ENCODE assay signal across 17 mouse cellular contexts in genomic region chr6:55880886-55881285, GRCm38 (mm10). TPM values are rescaled to one million over a fixed set of nuclear protein-coding genes. Genes with fewer than 3 reads are reported as not detected.
DNase-seq lines count a peak whose midpoint lies in the region; ATAC-seq and TF ChIP-seq lines count a peak whose summit lies in the region.
"Had no signal": no experiment of that assay in that cellular context is flagged by ENCODE, and none has a peak within 500 bp of the region (broad histone marks: within the 10 kb centered on the region; RNA-seq: fewer than 3 reads in every experiment).

No protein-coding gene starts in this region.

- 9% methylated on average over 3 of the region's 3 CpGs for WGBS in cerebellum, adult 2 months
- WGBS in liver, embryonic 11.5 days: 23% methylated on average over 3 of the region's 3 CpGs

- peaks cover 14% of the 10 kb centered on the region; the same call in 1 of the 2 replicates for H3K4me1 ChIP-seq in cerebellum, adult 2 months (ENCODE audit: control insufficient read depth, insufficient read depth, low read length)
- H3K4me1 ChIP-seq in liver, embryonic 11.5 days (replicated peaks; ENCODE audit: control insufficient read depth, insufficient read depth, low read length): no peaks in the 10 kb centered on the region
- H3K4me1 ChIP-seq: heart, embryonic 13.5 days had no signal

- H3K36me3 ChIP-seq in liver, embryonic 11.5 days (ENCODE audit: control insufficient read depth, insufficient read depth, low read length): no peaks in the 10 kb centered on the region
- H3K36me3 ChIP-seq: embryonic facial prominence, embryonic 12.5 days; heart, embryonic 13.5 days; midbrain, embryonic 12.5 days had no signal

- DNase-seq in cerebellum, adult 2 months: peak; percentile 6 to 8
- DNase-seq in cerebellum, postnatal 4 days (ENCODE audit: low spot score in 2 of 2): no peak
- no peak for DNase-seq in layer of hippocampus, adult 2 months (ENCODE audit: low spot score in 2 of 2)
- DNase-seq in layer of hippocampus, postnatal 25 days (ENCODE audit: extremely low spot score in 1 of 2, low spot score in 1 of 2): no peak
- DNase-seq in urinary bladder, postnatal 14 days (ENCODE audit: low spot score): peak; percentile 3
- DNase-seq in urinary bladder, adult 2 months (ENCODE audit: low spot score): no peak
- no peak for DNase-seq in liver, embryonic 11.5 days (ENCODE audit: low spot score)
- DNase-seq in adrenal gland, adult 18-20 months (ENCODE audit: low spot score in 2 of 2): no peak
- DNase-seq: thymus, postnatal 25 days had no signal

- no peak overlapping the region for H3K27ac ChIP-seq in cerebellum, adult 2 months (ENCODE audit: insufficient read depth, low read length)
- H3K27ac ChIP-seq in layer of hippocampus, adult 2 months: peak overlapping the region; percentile 71; the same call in 1 of the 2 replicates
- H3K27ac ChIP-seq in liver, embryonic 11.5 days (ENCODE audit: low read depth, low read length): no peak overlapping the region
- H3K27ac ChIP-seq: heart, embryonic 13.5 days; midbrain, embryonic 12.5 days had no signal

- TF ChIP-seq CTCF in cerebellum, adult 2 months (IDR thresholded peaks at IDR 0.05; ENCODE audit: borderline replicate concordance, insufficient read depth, low read depth, low read length): no peak
- TF ChIP-seq CTCF in layer of hippocampus, adult 2 months (conservative IDR thresholded peaks at IDR 0.05): no peak

- no peak for ATAC-seq in liver, embryonic 11.5 days (replicated peaks; ENCODE audit: low FRiP score)

- no peak for TF ChIP-seq POLR2A in cerebellum, adult 2 months (IDR thresholded peaks at IDR 0.05; ENCODE audit: borderline replicate concordance, insufficient read depth, low read length)

- H3K9me3 ChIP-seq in liver, embryonic 11.5 days (ENCODE audit: control insufficient read depth, low read length): no peaks in the 10 kb centered on the region
- H3K9me3 ChIP-seq: embryonic facial prominence, embryonic 12.5 days; midbrain, embryonic 12.5 days had no signal

- H3K4me2 ChIP-seq in liver, embryonic 11.5 days: no peak overlapping the region
- H3K4me2 ChIP-seq: embryonic facial prominence, embryonic 12.5 days; heart, embryonic 13.5 days; midbrain, embryonic 12.5 days had no signal

- H3K9ac ChIP-seq in liver, embryonic 11.5 days (ENCODE audit: low read depth, low read length): no peak overlapping the region
- H3K9ac ChIP-seq: embryonic facial prominence, embryonic 12.5 days; heart, embryonic 13.5 days; midbrain, embryonic 12.5 days had no signal

- H3K27me3 ChIP-seq in cerebellum, adult 2 months (ENCODE audit: control insufficient read depth, insufficient read depth, low read length): no peaks in the 10 kb centered on the region
- no peaks in the 10 kb centered on the region for H3K27me3 ChIP-seq in liver, embryonic 11.5 days (replicated peaks; ENCODE audit: control insufficient read depth, insufficient read depth, low read length)
- H3K27me3 ChIP-seq: embryonic facial prominence, embryonic 12.5 days; heart, embryonic 13.5 days; midbrain, embryonic 12.5 days had no signal

- no peak overlapping the region for H3K4me3 ChIP-seq in cerebellum, adult 2 months (replicated peaks; ENCODE audit: insufficient read depth, low read depth, low read length)
- no peak overlapping the region for H3K4me3 ChIP-seq in layer of hippocampus, adult 2 months
- no peak overlapping the region for H3K4me3 ChIP-seq in liver, embryonic 11.5 days (ENCODE audit: low read depth, low read length)
- H3K4me3 ChIP-seq: embryonic facial prominence, embryonic 12.5 days; heart, embryonic 13.5 days; midbrain, embryonic 12.5 days had no signal

RNA-seq across cellular contexts. Expression of gene Itprid1, which starts 44.2 kb away (rescaled TPM):
- polyA plus RNA-seq in cerebellum, adult 2 months (2012; rRNA removed): not detected in 2 replicates
- total RNA-seq in layer of hippocampus, adult 2 months (2021): 1 to 10 TPM in 1 of 2 experiments, under 1 TPM in 1; 1.00 to 1.0 TPM
- total RNA-seq in layer of hippocampus, postnatal 25 days (2021): 1 to 10 TPM; 1.5 to 1.6 TPM
- polyA plus RNA-seq in urinary bladder, adult 2 months (2012; rRNA removed): 2.0 and 2.2 TPM in 2 replicates
- polyA plus RNA-seq in liver, embryonic 11.5 days (2014; fragmentation: Nextera tagmentation; extraction: Ambion mirVana): not detected in 2 replicates
- total RNA-seq in adrenal gland, adult 18-20 months (2021): not detected
- total RNA-seq: gastrocnemius, adult 8-10 months; liver, adult 2 months; MEL; neutrophil, adult 5-6 weeks had no signal
- polyA plus RNA-seq: heart, embryonic 13.5 days; intestine, embryonic 14.5 days; liver, adult 2 months; midbrain, embryonic 12.5 days had no signal

Comparison
In these comparisons a context has a peak if more than half of its experiments do, and no peak if none do; other contexts are left out.
1. DNase-seq: peak in cerebellum, adult 2 months (2 of 2) and urinary bladder, postnatal 14 days (single experiment); none in cerebellum, postnatal 4 days (0 of 2), layer of hippocampus, adult 2 months (0 of 2), layer of hippocampus, postnatal 25 days (0 of 2), urinary bladder, adult 2 months (single experiment), liver, embryonic 11.5 days (single experiment) and adrenal gland, adult 18-20 months (0 of 2).